Mouse (Mus musculus): Measurements from ENCODE around the gene Uts2. TPM values are rescaled to one million over a fixed set of nuclear protein-coding genes. Genes with fewer than 3 reads are reported as not detected.

Uts2 gene
- total and polyA plus RNA-seq, 3 experiments, result not detected

DNA sequence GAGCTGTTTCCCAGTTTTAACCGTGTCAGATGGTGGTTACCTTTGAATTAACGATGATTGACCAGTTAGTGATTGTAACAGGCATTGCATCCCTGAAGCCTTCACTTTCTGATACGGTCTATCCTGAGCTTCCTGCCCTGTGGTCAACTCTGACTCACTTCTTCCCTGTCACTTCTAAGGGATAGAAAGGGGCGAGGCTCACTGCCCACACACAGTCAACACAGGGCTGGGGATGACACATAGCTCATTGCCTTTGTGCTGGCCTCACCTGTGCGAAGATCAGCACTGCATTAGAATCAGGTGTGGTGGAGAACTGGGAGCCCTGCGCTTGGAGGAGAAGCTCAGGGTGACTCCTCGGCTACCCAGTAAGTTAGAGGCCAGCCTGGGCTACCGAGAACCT, 27.9 kb upstream of the Uts2 start (continued):
- no peak for TF ChIP-seq KAT2A (conservative IDR thresholded peaks at IDR 0.05; ENCODE audit: low read depth, low read length)

DNA sequence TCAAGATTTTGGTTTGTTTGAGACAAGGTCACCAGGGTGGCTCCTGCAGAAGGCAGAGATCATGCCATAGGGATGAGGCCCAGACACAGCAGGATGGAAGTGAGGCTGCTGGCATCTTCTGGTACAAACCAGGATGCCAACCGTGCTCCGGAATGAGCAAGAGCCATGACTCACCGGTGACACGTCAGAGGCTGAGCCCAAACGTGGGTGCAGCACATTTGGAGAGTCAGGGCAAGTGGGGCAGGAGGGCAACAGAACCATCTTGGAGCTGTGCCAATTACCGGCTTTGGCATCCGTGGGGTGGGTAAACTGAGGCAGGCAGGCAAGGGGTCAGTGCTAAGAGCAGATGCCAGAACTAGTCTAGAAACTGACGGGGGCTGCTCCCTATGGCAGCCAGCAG, 23.6 kb upstream of the Uts2 start:
- H3K27me3 ChIP-seq (ENCODE audit: control insufficient read depth in 1 of 2, insufficient read depth in 2 of 2, low read length in 2 of 2), result no peaks in the 10 kb centered on the region; a peak in 1 of 4 replicates
- no peak overlapping the region for H3K27ac ChIP-seq (ENCODE audit: control insufficient read depth, low read depth, low read length)
- no peaks in the 10 kb centered on the region for H3K79me2 ChIP-seq (ENCODE audit: control insufficient read depth, insufficient read depth, low read length, poor library complexity)
- H3K36me3 ChIP-seq (ENCODE audit: control insufficient read depth in 1 of 2, insufficient read depth in 2 of 2, low read length in 2 of 2), result no peaks in the 10 kb centered on the region
- DNase-seq (ENCODE audit: low read depth, low spot score), result no peak
- H3K4me3 ChIP-seq (ENCODE audit: control insufficient read depth in 1 of 2, insufficient read depth in 1 of 2, low read depth in 2 of 2, low read length in 2 of 2), result no peak overlapping the region
- H3K9ac ChIP-seq (ENCODE audit: control insufficient read depth, low read depth, low read length, poor library complexity, severe bottlenecking), result no peak overlapping the region
- no peaks in the 10 kb centered on the region for H3K4me1 ChIP-seq (ENCODE audit: control insufficient read depth in 1 of 2, insufficient read depth in 2 of 2, low read length in 2 of 2)
- TF ChIP-seq HCFC1 (IDR thresholded peaks at IDR 0.05; ENCODE audit: low read depth, low read length) (no peak), ELF1 (IDR thresholded peaks at IDR 0.05; ENCODE audit: low read depth, low read length) (no peak)
- H3K9me3 ChIP-seq (replicated peaks; ENCODE audit: insufficient read depth, low read length), result no peaks in the 10 kb centered on the region

DNA sequence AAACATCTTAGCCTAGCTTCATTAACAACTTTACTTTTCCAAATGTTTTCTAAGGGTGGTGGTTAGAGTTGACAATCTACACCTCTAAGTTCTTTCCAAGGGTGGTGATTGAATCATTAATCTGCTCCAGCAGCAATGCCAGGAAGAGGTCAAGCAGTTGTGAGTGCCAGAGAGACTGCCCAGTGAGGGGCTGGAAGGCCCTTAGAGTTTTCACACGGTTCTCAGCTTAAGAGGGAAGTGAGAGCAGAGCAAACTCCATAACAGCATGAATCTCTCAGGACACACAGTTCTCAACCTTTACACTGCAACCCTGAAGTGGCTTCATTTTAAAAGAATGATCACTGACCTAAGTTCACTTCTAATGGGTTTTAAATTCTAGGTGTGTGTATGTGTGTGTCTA, 21.8 kb upstream of the Uts2 start:
- Histone ChIP-seq H3K9ac (ENCODE audit: control insufficient read depth, low read depth, low read length, poor library complexity, severe bottlenecking) (no peak overlapping the region), H3K4me3 (ENCODE audit: control insufficient read depth in 1 of 2, insufficient read depth in 1 of 2, low read depth in 2 of 2, low read length in 2 of 2) (no peak overlapping the region), H3K27ac (ENCODE audit: control insufficient read depth, low read depth, low read length) (no peak overlapping the region), H3K79me2 (ENCODE audit: control insufficient read depth, insufficient read depth, low read length, poor library complexity) (no peaks in the 10 kb centered on the region), H3K36me3 (ENCODE audit: control insufficient read depth in 1 of 2, insufficient read depth in 2 of 2, low read length in 2 of 2) (no peaks in the 10 kb centered on the region), H3K27me3 (ENCODE audit: control insufficient read depth in 1 of 2, insufficient read depth in 2 of 2, low read length in 2 of 2) (no peaks in the 10 kb centered on the region; a peak in 1 of 4 replicates), H3K4me1 (ENCODE audit: control insufficient read depth in 1 of 2, insufficient read depth in 2 of 2, low read length in 2 of 2) (no peaks in the 10 kb centered on the region), H3K9me3 (replicated peaks; ENCODE audit: insufficient read depth, low read length) (no peaks in the 10 kb centered on the region)
- TF ChIP-seq JUND (IDR thresholded peaks at IDR 0.05; ENCODE audit: low read depth, low read length) (no peak), BHLHE40 (IDR thresholded peaks at IDR 0.05; ENCODE audit: borderline replicate concordance, low read depth, low read length) (no peak), ELF1 (IDR thresholded peaks at IDR 0.05; ENCODE audit: low read depth, low read length) (no peak), HCFC1 (IDR thresholded peaks at IDR 0.05; ENCODE audit: low read depth, low read length) (no peak), EP300 (IDR thresholded peaks at IDR 0.05; ENCODE audit: low read depth in 1 of 2, low read length in 2 of 2) (no peak), ETS1 (IDR thresholded peaks at IDR 0.05; ENCODE audit: low read depth, low read length) (no peak), UBTF (IDR thresholded peaks at IDR 0.05; ENCODE audit: borderline replicate concordance, insufficient read depth, low read depth, low read length) (no peak), MEF2A (IDR thresholded peaks at IDR 0.05; ENCODE audit: extremely low read depth, insufficient replicate concordance, low read depth, low read length, poor library complexity, severe bottlenecking) (no peak), USF1 (IDR thresholded peaks at IDR 0.05; ENCODE audit: low read depth, low read length) (no peak)
- no peak for DNase-seq (ENCODE audit: low read depth, low spot score)
